Mouse (Mus musculus) inflammation-experienced regulatory T-cells (primary cell): ENCODE data around the gene Arid3b. TPM values are rescaled to one million over a fixed set of nuclear protein-coding genes. Genes with fewer than 3 reads are reported as not detected.

Source experiments
- polyA plus RNA-seq, 2 experiments: library from polyadenylated mRNA; unstranded; fragments of 100-300 nt; shearing (Covaris generic); gene quantifications; one replicate each; pipeline ENCODE4 v1.2.1; 2017

The Arid3b gene
- 10 to 100 TPM; 40.2 to 59.5 TPM for polyA plus RNA-seq

DNA sequence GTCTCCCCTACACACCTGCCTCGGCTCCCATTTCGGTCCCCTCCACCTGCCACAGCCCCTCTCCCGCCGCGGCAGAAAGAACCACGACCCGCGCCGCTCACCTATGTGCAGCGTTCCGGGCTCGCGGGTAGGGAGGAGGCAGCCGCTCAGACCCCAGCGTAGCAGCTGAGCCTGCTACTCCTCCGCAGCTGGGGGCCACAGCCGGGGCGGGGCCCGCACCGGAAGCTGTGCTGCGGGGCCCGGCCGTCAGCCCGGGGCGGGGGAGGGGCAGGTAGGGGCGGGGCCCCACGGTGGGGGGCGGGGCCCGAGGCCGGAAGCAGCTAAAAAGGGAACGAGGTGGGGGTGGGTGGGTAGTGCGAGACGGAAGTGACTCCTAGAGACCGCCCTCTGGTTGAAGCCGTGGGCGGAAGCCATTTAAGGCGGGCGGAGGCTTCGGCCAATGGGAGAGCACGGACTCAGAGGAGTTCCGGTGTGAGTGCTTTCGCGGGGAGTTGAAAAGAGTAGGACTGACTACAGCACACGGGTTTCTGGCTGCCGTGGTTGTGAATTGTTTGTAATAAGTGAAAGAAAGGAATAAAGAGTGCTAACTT, at the start of gene Arid3b:
Gene Arid3b, minus strand, starts transcription at position 213 of the 590 bp plus-strand sequence.

DNA sequence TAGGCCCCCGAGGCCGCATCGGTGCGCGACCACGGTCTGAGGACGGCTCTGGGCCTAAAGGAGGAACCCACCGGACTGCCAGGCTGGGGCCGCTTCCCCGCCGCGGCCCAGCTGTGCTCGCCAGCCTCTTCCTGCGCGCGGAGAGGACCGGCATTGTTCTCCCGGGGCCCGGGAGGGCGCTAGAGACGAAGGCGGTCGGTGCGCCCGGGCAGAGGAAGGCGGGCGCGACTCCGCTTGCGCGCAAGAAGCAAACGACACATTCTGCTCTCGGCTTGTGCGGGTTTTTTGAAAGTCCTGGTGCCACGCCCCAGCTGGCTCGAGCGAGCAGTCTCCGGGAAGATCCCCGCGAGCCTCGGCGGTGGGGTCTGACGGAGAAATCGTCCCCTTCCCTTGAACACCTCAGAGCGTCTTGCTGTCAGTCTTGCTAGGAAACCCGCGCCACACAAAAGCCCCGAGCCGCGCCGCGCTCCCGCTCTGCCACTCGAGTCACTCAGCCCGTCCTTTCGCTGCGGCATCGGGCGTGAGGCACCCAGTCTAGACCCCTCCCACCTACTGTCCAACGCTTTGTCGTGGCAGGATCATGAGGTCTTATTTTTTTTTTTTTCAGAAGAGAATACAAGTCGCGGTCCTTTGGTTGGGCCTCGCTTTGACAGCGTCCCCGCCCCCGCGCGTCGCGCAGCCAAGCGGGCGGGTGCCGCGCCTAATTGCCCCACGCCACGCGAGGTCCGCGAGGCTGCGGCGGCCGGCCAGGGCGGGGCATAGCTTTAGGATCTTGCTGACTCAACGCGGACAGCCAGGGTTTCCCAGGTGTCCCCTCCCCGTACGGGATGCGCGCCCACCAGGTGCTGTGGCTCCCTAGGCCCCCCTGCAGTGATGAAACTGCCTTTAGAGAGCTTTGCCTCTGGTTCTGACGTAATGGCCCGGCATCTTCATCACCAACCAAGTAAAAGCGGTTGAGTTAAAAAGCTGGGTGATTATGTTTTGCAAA, 70.9 kb downstream of the Arid3b start, which contains the start of gene Clk3:
Gene Clk3, minus strand, starts transcription at position 497 of the 988 bp plus-strand sequence.

Other genes starting within 250 kb of the Arid3b start
- 100 to 1,000 TPM in 1 of 2 experiments, 10 to 100 TPM in 1; 82.7 to 102 TPM for gene Ulk3, start 247.3 kb downstream of the Arid3b start, polyA plus RNA-seq
- gene Cplx3, start 230.5 kb downstream of the Arid3b start, polyA plus RNA-seq, result not detected
- not detected for gene Lman1l, start 216.0 kb downstream of the Arid3b start, polyA plus RNA-seq
- gene Csk, start 183.2 kb downstream of the Arid3b start, polyA plus RNA-seq, result 100 to 1,000 TPM; 182 to 188 TPM
- not detected for gene Cyp1a2, start 153.1 kb downstream of the Arid3b start, polyA plus RNA-seq
- not detected for gene Cyp1a1, start 148.9 kb downstream of the Arid3b start, polyA plus RNA-seq
- 10 to 100 TPM; 35.0 to 39.6 TPM for gene Edc3, start 128.3 kb downstream of the Arid3b start, polyA plus RNA-seq
- 100 to 1,000 TPM; 117 to 167 TPM for gene Clk3, start 70.9 kb downstream of the Arid3b start, polyA plus RNA-seq
- 10 to 100 TPM; 93.8 to 99.9 TPM for gene Ubl7, start 74.2 kb upstream of the Arid3b start, polyA plus RNA-seq
- gene Sema7a, start 103.3 kb upstream of the Arid3b start, polyA plus RNA-seq, result under 1 TPM; 0.13 to 0.54 TPM
- 1 to 10 TPM in 1 of 2 experiments, not detected in 1; 1.2 TPM for gene Cyp11a1, start 169.6 kb upstream of the Arid3b start, polyA plus RNA-seq
- gene Stra6, start 227.0 kb upstream of the Arid3b start, polyA plus RNA-seq, result 1 to 10 TPM; 3.0 to 3.3 TPM